Mouse (Mus musculus): ENCODE results near the gene Zfp536.

DNA sequence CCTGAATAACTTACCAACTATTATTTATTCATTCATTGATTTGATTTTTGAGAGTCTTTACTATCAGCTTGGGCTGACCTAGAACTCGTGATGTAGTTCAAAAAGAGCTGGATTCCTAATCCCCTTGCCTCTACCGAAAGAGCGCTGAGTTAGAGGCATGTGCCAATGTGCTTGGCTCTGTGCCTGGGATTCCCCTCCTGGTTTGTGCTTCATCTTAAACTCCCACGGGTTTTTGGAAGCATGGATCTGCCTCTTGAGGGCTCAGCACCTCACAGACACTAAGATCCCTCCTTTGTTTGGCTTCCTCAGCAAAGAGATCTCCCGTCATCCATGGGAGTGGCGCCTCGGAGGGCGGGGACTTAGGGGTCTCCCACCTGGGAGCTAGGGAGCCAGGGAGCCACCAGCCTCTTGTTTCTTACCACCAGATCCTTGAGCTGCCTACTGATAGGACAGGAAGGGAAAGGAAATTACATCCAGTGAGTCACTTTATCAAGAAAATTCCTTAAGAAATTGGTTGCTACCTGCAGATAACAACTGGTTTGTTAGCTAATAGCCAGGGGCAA is 41.5 kb upstream of the Zfp536 start:
- no peak for TF ChIP-seq POLR2A (IDR thresholded peaks at IDR 0.05; ENCODE audit: control insufficient read depth, extremely low read depth, insufficient read depth, low read length, poor library complexity)
- no peak for TF ChIP-seq CTCF (IDR thresholded peaks at IDR 0.05; ENCODE audit: borderline replicate concordance, control insufficient read depth, extremely low read depth, insufficient read depth, low read length, poor library complexity)

Measured in thymus, adult 2 months (tissue).